Mouse (Mus musculus): ENCODE measurements around the gene Iqca. TPM values are rescaled to one million over a fixed set of nuclear protein-coding genes. Genes with fewer than 3 reads are reported as not detected.

Gene Iqca
- polyA plus RNA-seq, 1 experiment from 2014 or later, result not detected

DNA sequence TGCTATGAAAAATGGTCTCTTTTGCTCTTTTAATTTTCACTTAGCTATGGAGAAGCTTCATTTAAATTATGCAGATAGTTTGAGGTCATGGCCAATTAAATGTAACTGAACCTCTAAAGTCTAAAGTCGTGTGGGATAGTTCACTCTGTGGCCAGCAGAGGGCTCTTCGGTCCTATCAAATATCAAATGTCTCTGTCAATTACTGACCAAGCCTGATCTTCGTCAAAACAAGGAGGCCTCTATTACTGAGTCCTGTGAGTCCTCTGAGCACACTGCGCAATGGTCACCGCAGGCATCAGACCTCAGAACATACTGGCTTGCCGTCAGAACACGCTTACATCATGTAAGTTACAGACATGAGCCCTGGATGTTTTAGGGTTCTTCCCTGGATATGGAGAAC lies 92.6 kb downstream of the Iqca start:
- WGBS, result 15% methylated on average over 7 of the region's 7 CpGs
- Histone ChIP-seq H3K4me3 (ENCODE audit: low read depth, low read length) (no peak overlapping the region), H3K4me1 (replicated peaks; ENCODE audit: control insufficient read depth, insufficient read depth, low read length) (no peaks in the 10 kb centered on the region), H3K9ac (ENCODE audit: low read depth, low read length) (no peak overlapping the region), H3K9me3 (ENCODE audit: control insufficient read depth, low read length) (no peaks in the 10 kb centered on the region), H3K36me3 (ENCODE audit: control insufficient read depth, insufficient read depth, low read length) (no peaks in the 10 kb centered on the region), H3K4me2 (no peak overlapping the region), H3K27ac (ENCODE audit: low read depth, low read length) (no peak overlapping the region), H3K27me3 (replicated peaks; ENCODE audit: control insufficient read depth, insufficient read depth, low read length) (no peaks in the 10 kb centered on the region; the same call in 1 of the 2 replicates)
- DNase-seq (ENCODE audit: low spot score) (no peak), ATAC-seq (replicated peaks; ENCODE audit: low FRiP score) (peak; percentile 36; the same call in 1 of the 2 replicates)

DNA sequence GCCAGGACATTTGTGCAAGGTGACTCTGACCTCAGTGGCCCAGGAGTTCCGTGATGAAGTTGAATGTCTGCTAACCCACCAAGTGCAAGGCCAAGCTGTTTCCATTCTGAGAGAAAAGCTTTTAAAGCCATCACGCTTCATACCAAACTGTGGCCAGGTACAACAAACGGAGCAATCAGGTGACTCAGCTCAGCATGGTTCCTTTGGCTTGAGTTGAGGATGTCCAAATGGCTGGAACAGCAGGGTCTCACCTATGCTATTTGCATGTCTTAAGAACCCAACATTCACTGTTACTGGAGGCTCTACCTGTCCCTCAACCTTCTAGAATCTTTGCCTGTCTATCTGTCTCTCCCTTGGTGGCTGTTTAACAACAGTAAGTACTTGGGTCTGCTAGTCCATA lies 93.1 kb downstream of the Iqca start:
- WGBS, result 45% methylated on average over 3 of the region's 3 CpGs
- no peaks in the 10 kb centered on the region; the same call in 1 of the 2 replicates for H3K27me3 ChIP-seq (replicated peaks; ENCODE audit: control insufficient read depth, insufficient read depth, low read length)
- H3K9ac ChIP-seq (ENCODE audit: low read depth, low read length), result no peak overlapping the region
- ATAC-seq (replicated peaks; ENCODE audit: low FRiP score) (no peak), DNase-seq (ENCODE audit: low spot score) (no peak)
- H3K9me3 ChIP-seq (ENCODE audit: control insufficient read depth, low read length), result no peaks in the 10 kb centered on the region
- H3K27ac ChIP-seq (ENCODE audit: low read depth, low read length), result no peak overlapping the region
- H3K4me1 ChIP-seq (replicated peaks; ENCODE audit: control insufficient read depth, insufficient read depth, low read length), result no peaks in the 10 kb centered on the region
- H3K4me2 ChIP-seq, result no peak overlapping the region
- no peak overlapping the region for H3K4me3 ChIP-seq (ENCODE audit: low read depth, low read length)
- H3K36me3 ChIP-seq (ENCODE audit: control insufficient read depth, insufficient read depth, low read length), result no peaks in the 10 kb centered on the region

DNA sequence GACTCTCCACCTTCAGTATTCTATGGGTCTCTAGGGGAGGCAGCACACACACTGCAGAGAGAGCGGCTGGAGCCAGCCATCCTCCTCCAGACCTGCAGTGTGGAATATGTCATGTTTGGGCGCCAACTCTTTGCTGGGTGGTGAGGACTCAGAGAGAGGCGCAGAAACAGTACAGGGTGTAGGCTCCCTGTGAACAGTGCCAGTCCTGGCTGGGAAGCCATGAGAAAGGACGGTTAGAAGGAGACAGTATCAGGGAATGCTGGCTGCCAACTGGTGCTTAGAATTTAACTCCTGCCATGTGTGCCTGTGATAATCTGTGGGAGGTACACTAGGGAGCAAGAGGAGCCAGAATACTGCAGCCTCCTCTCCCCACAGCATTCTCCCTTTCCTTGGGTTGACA lies 98.2 kb downstream of the Iqca start:
- Histone ChIP-seq H3K4me1 (replicated peaks; ENCODE audit: control insufficient read depth, insufficient read depth, low read length) (peaks cover 1% of the 10 kb centered on the region; the same call in 1 of the 2 replicates), H3K4me3 (ENCODE audit: low read depth, low read length) (no peak overlapping the region), H3K9ac (ENCODE audit: low read depth, low read length) (no peak overlapping the region), H3K27ac (ENCODE audit: low read depth, low read length) (no peak overlapping the region), H3K36me3 (ENCODE audit: control insufficient read depth, insufficient read depth, low read length) (no peaks in the 10 kb centered on the region), H3K27me3 (replicated peaks; ENCODE audit: control insufficient read depth, insufficient read depth, low read length) (no peaks in the 10 kb centered on the region; the same call in 1 of the 2 replicates), H3K4me2 (no peak overlapping the region), H3K9me3 (ENCODE audit: control insufficient read depth, low read length) (no peaks in the 10 kb centered on the region)
- ATAC-seq (replicated peaks; ENCODE audit: low FRiP score), result no peak
- no peak for DNase-seq (ENCODE audit: low spot score)
- WGBS, result 84% methylated on average over 4 of the region's 4 CpGs

DNA sequence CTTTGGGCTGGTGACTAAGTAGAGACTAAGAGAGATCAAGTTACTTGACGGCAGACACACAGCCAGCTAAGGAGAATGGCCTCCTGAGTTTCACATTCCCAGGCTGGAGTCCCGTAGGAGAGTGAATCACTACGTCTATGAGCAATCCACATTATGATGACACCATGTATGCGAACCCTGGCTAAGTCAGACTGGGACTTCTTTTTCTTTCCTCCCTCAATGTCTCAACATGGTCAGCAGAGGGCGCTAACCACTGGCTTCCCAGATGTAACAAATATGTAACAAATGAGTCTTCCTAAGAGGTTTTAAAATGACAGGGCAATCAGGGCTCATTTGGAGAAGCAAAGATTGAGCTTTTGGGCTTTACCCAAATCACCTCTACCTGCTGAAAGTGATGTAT lies 101.9 kb downstream of the Iqca start:
- 30% methylated on average over 5 of the region's 5 CpGs for WGBS

DNA sequence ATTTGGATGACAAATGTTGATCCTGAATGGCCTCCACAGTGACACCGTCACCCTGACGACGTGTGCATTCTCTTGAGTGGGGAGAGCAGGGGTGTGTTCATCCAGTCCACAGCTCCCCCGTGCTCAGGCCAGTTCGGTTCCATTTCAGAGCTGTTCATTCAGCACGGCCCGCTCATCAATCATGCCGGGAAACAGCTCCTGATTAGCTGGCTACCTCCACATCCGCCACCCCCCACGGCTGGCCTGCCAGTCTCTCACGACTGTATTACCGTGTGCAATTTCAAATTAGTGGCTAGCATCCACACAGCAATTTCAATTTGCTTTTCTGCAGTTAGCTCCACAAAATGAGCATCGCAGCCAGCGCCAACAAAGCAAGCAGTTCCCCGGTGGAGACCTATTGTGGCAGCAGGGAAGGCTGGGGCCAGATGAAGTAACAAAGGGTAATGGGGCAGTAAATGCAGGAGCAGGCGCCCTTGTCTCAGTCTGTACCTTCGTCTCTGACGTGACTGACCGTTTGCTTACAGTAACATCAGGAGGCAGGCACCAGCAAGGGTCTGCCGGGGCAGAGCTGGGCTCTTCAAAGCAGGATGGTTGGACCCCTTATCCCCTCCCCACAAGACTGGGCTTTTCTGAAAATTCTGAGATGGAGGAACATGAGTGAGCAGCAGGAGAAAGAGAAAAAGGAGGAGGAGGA lies 103.0 kb downstream of the Iqca start:
- ATAC-seq (replicated peaks; ENCODE audit: low FRiP score) (no peak), DNase-seq (ENCODE audit: low spot score) (no peak)
- Histone ChIP-seq H3K36me3 (ENCODE audit: control insufficient read depth, insufficient read depth, low read length) (no peaks in the 10 kb centered on the region), H3K4me3 (ENCODE audit: low read depth, low read length) (no peak overlapping the region), H3K4me2 (no peak overlapping the region), H3K27ac (ENCODE audit: low read depth, low read length) (no peak overlapping the region), H3K4me1 (replicated peaks; ENCODE audit: control insufficient read depth, insufficient read depth, low read length) (peaks cover 3% of the 10 kb centered on the region; the same call in 1 of the 2 replicates), H3K9me3 (ENCODE audit: control insufficient read depth, low read length) (no peaks in the 10 kb centered on the region), H3K9ac (ENCODE audit: low read depth, low read length) (no peak overlapping the region), H3K27me3 (replicated peaks; ENCODE audit: control insufficient read depth, insufficient read depth, low read length) (no peaks in the 10 kb centered on the region)
- 52% methylated on average over 20 of the region's 20 CpGs for WGBS

More for the DNA sequence above, 101.9 kb downstream of the Iqca start:
- Histone ChIP-seq H3K4me1 (replicated peaks; ENCODE audit: control insufficient read depth, insufficient read depth, low read length) (peaks cover 3% of the 10 kb centered on the region; the same call in 1 of the 2 replicates), H3K4me2 (no peak overlapping the region), H3K27ac (ENCODE audit: low read depth, low read length) (no peak overlapping the region), H3K27me3 (replicated peaks; ENCODE audit: control insufficient read depth, insufficient read depth, low read length) (no peaks in the 10 kb centered on the region), H3K9me3 (ENCODE audit: control insufficient read depth, low read length) (no peaks in the 10 kb centered on the region), H3K4me3 (ENCODE audit: low read depth, low read length) (no peak overlapping the region), H3K36me3 (ENCODE audit: control insufficient read depth, insufficient read depth, low read length) (no peaks in the 10 kb centered on the region), H3K9ac (ENCODE audit: low read depth, low read length) (no peak overlapping the region)
- ATAC-seq (replicated peaks; ENCODE audit: low FRiP score) (no peak), DNase-seq (ENCODE audit: low spot score) (no peak)

DNA sequence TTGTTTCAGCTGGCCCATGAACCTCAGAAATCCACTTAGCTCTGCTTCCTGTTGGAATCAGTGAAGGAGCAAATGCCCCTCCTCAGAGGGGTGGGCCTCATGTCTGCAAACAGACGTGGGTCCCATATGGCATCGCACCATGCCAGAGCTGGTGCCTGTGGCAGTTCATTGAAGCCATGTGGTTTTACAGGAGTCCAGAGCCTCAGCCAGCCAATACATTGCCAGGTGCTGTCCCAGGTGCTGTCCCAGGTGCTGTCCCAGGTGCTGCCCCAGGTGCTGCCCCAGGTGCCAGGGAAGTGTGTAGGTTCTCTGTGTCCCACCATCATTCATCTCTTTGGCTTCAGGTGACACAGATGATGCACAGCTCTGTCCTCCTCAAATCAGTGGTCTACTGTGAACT lies 124.9 kb downstream of the Iqca start:
- Histone ChIP-seq H3K4me1 (replicated peaks; ENCODE audit: control insufficient read depth, insufficient read depth, low read length) (no peaks in the 10 kb centered on the region), H3K27ac (ENCODE audit: low read depth, low read length) (no peak overlapping the region), H3K27me3 (replicated peaks; ENCODE audit: control insufficient read depth, insufficient read depth, low read length) (no peaks in the 10 kb centered on the region), H3K4me2 (no peak overlapping the region), H3K4me3 (ENCODE audit: low read depth, low read length) (no peak overlapping the region), H3K36me3 (ENCODE audit: control insufficient read depth, insufficient read depth, low read length) (no peaks in the 10 kb centered on the region), H3K9me3 (ENCODE audit: control insufficient read depth, low read length) (no peaks in the 10 kb centered on the region), H3K9ac (ENCODE audit: low read depth, low read length) (no peak overlapping the region)
- WGBS, result 63% methylated on average over 2 of the region's 2 CpGs
- ATAC-seq (replicated peaks; ENCODE audit: low FRiP score) (no peak), DNase-seq (ENCODE audit: low spot score) (no peak)

DNA sequence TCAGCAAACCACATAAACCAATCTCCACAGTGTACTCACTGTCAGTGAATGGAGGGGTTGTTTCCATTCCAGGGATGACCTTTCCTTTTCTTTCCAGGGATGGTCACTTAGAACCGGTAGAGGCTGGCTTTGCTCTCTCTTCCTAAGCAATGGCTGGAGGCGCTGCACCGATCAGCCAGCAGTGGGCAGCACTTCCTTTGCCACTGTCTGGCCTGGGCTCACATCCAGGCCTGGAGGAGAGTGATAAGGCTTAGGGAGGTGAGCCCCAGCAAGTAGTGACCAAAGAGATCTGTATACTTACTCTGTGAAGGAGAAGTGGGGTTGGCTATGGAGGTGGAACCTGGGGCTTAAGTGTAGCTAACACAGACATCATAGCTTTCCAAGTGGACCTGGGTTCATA lies 126.3 kb downstream of the Iqca start:
- ATAC-seq (replicated peaks; ENCODE audit: low FRiP score) (no peak), DNase-seq (ENCODE audit: low spot score) (no peak)
- Histone ChIP-seq H3K4me2 (no peak overlapping the region), H3K36me3 (ENCODE audit: control insufficient read depth, insufficient read depth, low read length) (no peaks in the 10 kb centered on the region), H3K4me1 (replicated peaks; ENCODE audit: control insufficient read depth, insufficient read depth, low read length) (no peaks in the 10 kb centered on the region), H3K27ac (ENCODE audit: low read depth, low read length) (no peak overlapping the region), H3K27me3 (replicated peaks; ENCODE audit: control insufficient read depth, insufficient read depth, low read length) (no peaks in the 10 kb centered on the region), H3K9ac (ENCODE audit: low read depth, low read length) (no peak overlapping the region), H3K9me3 (ENCODE audit: control insufficient read depth, low read length) (no peaks in the 10 kb centered on the region), H3K4me3 (ENCODE audit: low read depth, low read length) (no peak overlapping the region)
- WGBS, result 14% methylated on average over 3 of the region's 3 CpGs

DNA sequence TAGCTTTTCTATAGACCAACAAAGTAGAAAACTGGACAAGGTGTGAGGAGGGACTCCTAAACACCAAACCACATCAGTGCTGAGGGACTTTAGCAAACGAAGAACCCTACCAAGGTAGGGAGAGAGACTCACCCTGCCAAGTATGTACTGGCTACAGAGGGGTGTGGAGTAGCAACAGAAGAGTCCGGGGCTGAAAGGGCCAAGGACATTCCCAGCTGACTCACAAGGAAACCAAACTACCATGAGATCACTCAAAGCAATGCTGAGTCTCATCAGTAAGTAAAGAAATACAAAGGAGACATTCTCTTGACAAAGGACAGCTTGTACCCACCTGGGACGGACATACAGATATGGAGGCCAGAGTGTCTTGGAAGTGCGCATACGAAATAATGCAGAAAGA lies 132.9 kb downstream of the Iqca start:
- H3K4me3 ChIP-seq (ENCODE audit: low read depth, low read length), result no peak overlapping the region
- WGBS, result 76% methylated on average over 5 of the region's 5 CpGs
- DNase-seq (ENCODE audit: low spot score), result no peak
- no peaks in the 10 kb centered on the region for H3K4me1 ChIP-seq (replicated peaks; ENCODE audit: control insufficient read depth, insufficient read depth, low read length)
- no peaks in the 10 kb centered on the region for H3K9me3 ChIP-seq (ENCODE audit: control insufficient read depth, low read length)
- H3K36me3 ChIP-seq (ENCODE audit: control insufficient read depth, insufficient read depth, low read length), result no peaks in the 10 kb centered on the region
- H3K27me3 ChIP-seq (replicated peaks; ENCODE audit: control insufficient read depth, insufficient read depth, low read length), result no peaks in the 10 kb centered on the region
- no peak overlapping the region for H3K27ac ChIP-seq (ENCODE audit: low read depth, low read length)
- no peak overlapping the region for H3K4me2 ChIP-seq
- H3K9ac ChIP-seq (ENCODE audit: low read depth, low read length), result no peak overlapping the region
- no peak for ATAC-seq (replicated peaks; ENCODE audit: low FRiP score)

DNA sequence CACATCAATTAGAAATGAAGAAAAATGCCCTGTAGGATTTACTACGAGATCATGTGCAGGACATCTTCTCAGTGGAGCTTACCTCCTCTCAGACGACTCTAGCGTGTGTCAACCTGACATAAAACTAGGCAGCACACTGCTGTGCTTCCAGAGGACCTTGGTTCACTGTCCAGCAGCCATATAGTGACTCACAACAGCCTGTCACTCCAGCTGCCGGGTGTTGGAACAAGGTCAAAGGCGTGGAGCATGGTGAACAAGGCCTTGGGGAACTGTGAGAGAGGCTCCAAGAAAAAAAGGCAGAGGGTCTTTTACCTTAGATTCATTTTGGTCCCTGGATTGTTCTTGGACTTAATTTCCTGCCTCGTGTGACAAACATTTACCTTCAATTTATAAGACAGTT lies 135.1 kb downstream of the Iqca start:
- DNase-seq (ENCODE audit: low spot score) (no peak), ATAC-seq (replicated peaks; ENCODE audit: low FRiP score) (no peak)
- WGBS, result 68% methylated on average over 6 of the region's 6 CpGs
- H3K4me3 ChIP-seq (ENCODE audit: low read depth, low read length), result no peak overlapping the region
- no peak overlapping the region for H3K27ac ChIP-seq (ENCODE audit: low read depth, low read length)
- no peaks in the 10 kb centered on the region for H3K36me3 ChIP-seq (ENCODE audit: control insufficient read depth, insufficient read depth, low read length)
- H3K9ac ChIP-seq (ENCODE audit: low read depth, low read length), result no peak overlapping the region
- no peak overlapping the region for H3K4me2 ChIP-seq
- no peaks in the 10 kb centered on the region for H3K9me3 ChIP-seq (ENCODE audit: control insufficient read depth, low read length)
- no peaks in the 10 kb centered on the region for H3K4me1 ChIP-seq (replicated peaks; ENCODE audit: control insufficient read depth, insufficient read depth, low read length)
- no peaks in the 10 kb centered on the region for H3K27me3 ChIP-seq (replicated peaks; ENCODE audit: control insufficient read depth, insufficient read depth, low read length)

Measured in liver, embryonic 11.5 days (tissue).